Mouse (Mus musculus) bone marrow macrophage, adult 2 months (primary cell): ENCODE results near the gene Rnf6.

Experiments
- CTCF ChIP-seq: IDR thresholded peaks from 2 replicates; pipeline ENCODE4 v1.5.1; 2012; ENCODE audit warnings: low read depth, mild to moderate bottlenecking, low read length, moderate library complexity
- POLR2A ChIP-seq: IDR thresholded peaks from 2 replicates; pipeline ENCODE4 v1.6.1; 2012; ENCODE audit warnings: mild to moderate bottlenecking, low read depth, low read length, borderline replicate concordance

DNA sequence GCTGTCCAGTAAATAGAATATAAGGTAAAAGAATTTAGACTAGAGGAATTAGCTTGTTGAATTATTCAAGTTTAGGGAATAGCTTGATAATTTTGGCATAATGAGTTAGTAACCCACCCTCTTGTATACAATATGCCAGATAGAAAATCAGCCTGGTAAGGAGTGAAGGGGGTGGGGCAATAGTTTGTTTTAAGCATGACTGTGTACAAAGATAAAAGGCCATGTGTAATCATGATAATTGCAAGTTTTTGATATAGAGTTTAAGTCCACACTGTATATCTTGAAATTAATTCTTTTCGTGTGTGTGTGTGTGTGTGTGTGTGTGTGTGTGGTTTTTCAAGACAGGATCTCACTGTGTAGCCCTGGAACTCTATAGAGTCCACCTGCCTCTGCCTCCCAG, 13.0 kb upstream of the Rnf6 start:
- no peak for TF ChIP-seq CTCF
- no peak for TF ChIP-seq POLR2A
